Mouse (Mus musculus): Measurements from ENCODE around the gene Gm12394. TPM values are rescaled to one million over a fixed set of nuclear protein-coding genes. Genes with fewer than 3 reads are reported as not detected.
"Not testable (repeated sequence)": the region's sequence is repeated elsewhere in the genome, so short reads cannot be mapped to it uniquely, and the experiment has no call there.

Gene Gm12394
- polyA plus RNA-seq, 1 experiment from 2014 or later: 0.61 TPM

DNA sequence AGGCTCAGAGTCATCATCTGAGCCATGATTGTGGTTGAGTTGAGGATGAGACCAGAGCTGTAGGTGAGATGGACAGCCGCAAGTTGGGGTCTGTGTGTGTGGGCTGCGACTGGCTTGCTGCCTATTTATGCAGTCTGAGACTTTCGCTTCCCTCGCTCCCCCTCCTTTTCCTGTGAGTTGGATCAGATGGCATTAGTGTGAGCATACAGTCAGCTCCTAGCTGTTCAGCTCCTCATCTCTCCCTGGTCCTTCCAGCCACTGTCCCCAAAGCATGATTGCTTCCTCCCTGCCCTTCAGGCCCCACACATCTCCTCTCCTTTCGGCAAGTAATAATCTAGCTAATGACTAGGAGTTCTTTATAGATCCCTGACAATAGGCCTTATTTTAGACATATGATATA, 82.7 kb downstream of the Gm12394 start, which contains the start of gene Ccl21a:
Gene Ccl21a, minus strand, starts transcription at position 101 of the 400 bp plus-strand sequence.
- H3K36me3 ChIP-seq (replicated peaks); H3K4me1 ChIP-seq; H3K9me3 ChIP-seq; H3K9ac ChIP-seq; H3K27ac ChIP-seq; ATAC-seq (replicated peaks); H3K27me3 ChIP-seq (replicated peaks); H3K4me2 ChIP-seq; H3K4me3 ChIP-seq: not testable (repeated sequence)
- WGBS: no CpG with 5 or more reads among the region's 5 CpGs

DNA sequence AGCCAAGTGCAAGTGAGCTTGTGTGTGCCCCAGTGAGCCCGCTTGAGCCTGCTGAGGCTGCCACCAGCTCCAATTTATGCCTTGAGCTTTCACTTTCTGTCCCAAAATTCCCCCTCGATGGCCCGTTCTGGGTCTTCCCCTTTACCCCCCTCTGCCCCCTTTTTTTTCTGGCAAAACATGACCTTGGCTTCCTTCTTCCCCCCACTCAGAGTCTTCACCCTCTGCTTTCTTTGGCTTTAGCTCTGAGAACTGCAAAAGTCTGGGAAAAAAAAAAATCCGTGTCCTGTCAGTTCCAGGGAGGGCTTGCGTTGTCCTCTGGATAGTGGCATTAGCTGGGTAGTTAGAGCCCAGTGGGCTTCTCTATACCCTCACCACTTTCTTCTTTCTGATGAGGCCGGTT, 100.1 kb downstream of the Gm12394 start, which contains the start of gene Ccl19:
Gene Ccl19, minus strand, starts transcription at position 101 of the 400 bp plus-strand sequence.
- not testable (repeated sequence) for H3K27me3 ChIP-seq (replicated peaks); H3K9me3 ChIP-seq; H3K27ac ChIP-seq; H3K9ac ChIP-seq; H3K4me2 ChIP-seq; ATAC-seq (replicated peaks); H3K36me3 ChIP-seq (replicated peaks); H3K4me1 ChIP-seq; H3K4me3 ChIP-seq
- no CpG with 5 or more reads among the region's 6 CpGs for WGBS

DNA sequence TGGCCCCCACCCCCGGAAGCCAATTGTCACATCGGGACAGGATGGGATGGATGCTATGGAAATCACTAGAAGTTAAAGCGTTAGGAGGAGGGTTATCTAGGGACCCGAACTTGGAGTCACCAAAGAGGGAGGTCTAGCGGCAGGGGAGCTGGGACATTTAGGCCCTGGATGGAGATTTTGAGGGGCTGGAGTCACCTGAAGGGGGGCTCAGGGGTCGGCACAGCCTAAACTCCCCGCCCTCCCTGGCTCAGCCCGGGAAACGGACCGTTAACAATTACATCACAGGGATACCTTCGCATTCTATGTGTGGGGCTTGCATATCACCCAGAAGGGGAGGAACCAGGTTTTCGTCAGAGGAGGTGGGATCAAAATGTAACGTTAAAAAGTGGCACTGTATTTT, 121.3 kb downstream of the Gm12394 start, which contains the start of gene 4930578G10Rik:
Gene 4930578G10Rik, plus strand, starts transcription at position 301 of the 400 bp plus-strand sequence.
- not testable (repeated sequence) for ATAC-seq (replicated peaks); H3K27me3 ChIP-seq (replicated peaks); H3K36me3 ChIP-seq (replicated peaks); H3K4me1 ChIP-seq; H3K9ac ChIP-seq; H3K4me3 ChIP-seq; H3K27ac ChIP-seq; H3K4me2 ChIP-seq; H3K9me3 ChIP-seq
- no CpG with 5 or more reads among the region's 13 CpGs for WGBS

Other genes with a start within 250 kb of the Gm12394 start
- gene Gm10591, start 244.6 kb downstream of the Gm12394 start, polyA plus RNA-seq (2015; fragmentation: Nextera tagmentation; extraction: Ambion mirVana): not detected in 2 replicates
- 0.34 and 0.41 TPM in 2 replicates for gene Gm2564, start 227.1 kb downstream of the Gm12394 start, polyA plus RNA-seq (2015; fragmentation: Nextera tagmentation; extraction: Ambion mirVana)
- gene Ccl27b, start 201.5 kb downstream of the Gm12394 start, polyA plus RNA-seq (2015; fragmentation: Nextera tagmentation; extraction: Ambion mirVana): 0.66 TPM in 1 of 2 replicates, not detected in the other
- not detected in 2 replicates for gene Il11ra2, start 194.9 kb downstream of the Gm12394 start, polyA plus RNA-seq (2015; fragmentation: Nextera tagmentation; extraction: Ambion mirVana)
- gene 4930578G10Rik, start 121.2 kb downstream of the Gm12394 start, polyA plus RNA-seq (2015; fragmentation: Nextera tagmentation; extraction: Ambion mirVana): 0.61 TPM in 1 of 2 replicates, not detected in the other
- not detected in 2 replicates for gene Ccl19, start 100.2 kb downstream of the Gm12394 start, polyA plus RNA-seq (2015; fragmentation: Nextera tagmentation; extraction: Ambion mirVana)
- gene Ccl21a, start 82.8 kb downstream of the Gm12394 start, polyA plus RNA-seq (2015; fragmentation: Nextera tagmentation; extraction: Ambion mirVana): 1.0 and 1.2 TPM in 2 replicates
- not detected in 2 replicates for gene Fam205a1, start 2.9 kb downstream of the Gm12394 start, polyA plus RNA-seq (2015; fragmentation: Nextera tagmentation; extraction: Ambion mirVana)
- gene Fam205c, start 17.5 kb upstream of the Gm12394 start, polyA plus RNA-seq (2015; fragmentation: Nextera tagmentation; extraction: Ambion mirVana): 1.9 and 2.1 TPM in 2 replicates
- 40.5 and 41.2 TPM in 2 replicates for gene Phf24, start 59.9 kb upstream of the Gm12394 start, polyA plus RNA-seq (2015; fragmentation: Nextera tagmentation; extraction: Ambion mirVana)
- 51.5 and 53.0 TPM in 2 replicates for gene Dnajb5, start 93.0 kb upstream of the Gm12394 start, polyA plus RNA-seq (2015; fragmentation: Nextera tagmentation; extraction: Ambion mirVana)
- 0.29 and 0.50 TPM in 2 replicates for gene 1700022I11Rik, start 112.8 kb upstream of the Gm12394 start, polyA plus RNA-seq (2015; fragmentation: Nextera tagmentation; extraction: Ambion mirVana)
- 485 and 501 TPM in 2 replicates for gene Vcp, start 143.7 kb upstream of the Gm12394 start, polyA plus RNA-seq (2015; fragmentation: Nextera tagmentation; extraction: Ambion mirVana)
- 22.8 and 29.5 TPM in 2 replicates for gene Fancg, start 153.7 kb upstream of the Gm12394 start, polyA plus RNA-seq (2015; fragmentation: Nextera tagmentation; extraction: Ambion mirVana)
- gene Pigo, start 169.0 kb upstream of the Gm12394 start, polyA plus RNA-seq (2015; fragmentation: Nextera tagmentation; extraction: Ambion mirVana): 29.1 and 34.0 TPM in 2 replicates
- gene Stoml2, start 174.9 kb upstream of the Gm12394 start, polyA plus RNA-seq (2015; fragmentation: Nextera tagmentation; extraction: Ambion mirVana): 218 and 235 TPM in 2 replicates
- gene Fam214b, start 189.4 kb upstream of the Gm12394 start, polyA plus RNA-seq (2015; fragmentation: Nextera tagmentation; extraction: Ambion mirVana): 52.0 and 55.3 TPM in 2 replicates
- 20.1 and 21.2 TPM in 2 replicates for gene Unc13b, start 202.2 kb upstream of the Gm12394 start, polyA plus RNA-seq (2015; fragmentation: Nextera tagmentation; extraction: Ambion mirVana)